Mouse (Mus musculus) gastrocnemius, postnatal 14 days (tissue): Measurements from ENCODE around the gene Rae1. TPM values are rescaled to one million over a fixed set of nuclear protein-coding genes. Genes with fewer than 3 reads are reported as not detected.

Experiments used
- DNase-seq: peaks from one replicate; pipeline ENCODE4 v3.0.0; 2021; ENCODE audit warnings: mixed read lengths
- intact Hi-C: fragments of 180-260 bp; cut with DNase I; formaldehyde crosslinking; loops from one replicate; pipeline ENCODE4 v1.15.1; 2025; ENCODE audit warnings: low total_unique reads
- long read RNA-seq, 2 experiments: library from polyadenylated mRNA; stranded (forward); transcript quantifications; one replicate each; pipeline ENCODE4 v2.0.0; 2021
- total RNA-seq, 2 experiments: library from RNA; stranded (reverse); gene quantifications; 2 replicates each; pipeline ENCODE4 v1.2.3; 2021

Rae1 gene
- 10 to 100 TPM; 20.0 to 23.6 TPM for total RNA-seq
- long read RNA-seq, experiment 1, transcript Rae1-201 (12 exons, 1,742 nt): major isoform, 29 of 31 reads
- long read RNA-seq, experiment 1, partial matches to known transcripts: 2 of 31 reads
- long read RNA-seq, experiment 1, other reads (novel, unspliced or antisense): 0 of 31 reads
- long read RNA-seq, experiment 2, transcript Rae1-201 (12 exons, 1,742 nt): major isoform, 36 of 37 reads
- long read RNA-seq, experiment 2, partial matches to known transcripts: 0 of 37 reads
- long read RNA-seq, experiment 2, other reads (novel, unspliced or antisense): 1 of 37 reads

GRCm38 (mm10) chr2:172999630-173000284, at the start of gene Rae1:
Gene Rae1 (plus strand): TSS chr2:173000117.
- DNase-seq: peak; percentile 98
- intact Hi-C loops: loop anchor here (2.0 kb wide), 1 partner anchor 91 kb away; no protein-coding TSS in a partner anchor

GRCm38 (mm10) chr2:172950119-172950676, 49.7 kb upstream of the Rae1 start:
- DNase-seq: no peak

GRCm38 (mm10) chr2:172950722-172951121, 49.2 kb upstream of the Rae1 start:
- intact Hi-C loops: no loop called here
- no peak for DNase-seq

More at GRCm38 (mm10) chr2:172950119-172950676, 49.7 kb upstream of the Rae1 start:
- intact Hi-C loops: no loop called here

GRCm38 (mm10) chr2:172951976-172952375, 47.9 kb upstream of the Rae1 start:
- intact Hi-C loops: no loop called here
- no peak for DNase-seq

- intact Hi-C loops: no loop called here
- DNase-seq: no peak
Observed at GRCm38 (mm10) chr2:172958579-172958978, 41.3 kb upstream of the Rae1 start.

GRCm38 (mm10) chr2:172959006-172959768, 40.7 kb upstream of the Rae1 start:
- no peak for DNase-seq
- intact Hi-C loops: no loop called here

- DNase-seq: no peak
- intact Hi-C loops: no loop called here
Observed at GRCm38 (mm10) chr2:172960350-172960749, 39.6 kb upstream of the Rae1 start.

- intact Hi-C loops: no loop called here
- no peak for DNase-seq
Observed at GRCm38 (mm10) chr2:172961211-172961610, 38.7 kb upstream of the Rae1 start.

GRCm38 (mm10) chr2:172965249-172965648, 34.7 kb upstream of the Rae1 start:
- DNase-seq: no peak
- intact Hi-C loops: no loop called here

GRCm38 (mm10) chr2:172966480-172966879, 33.4 kb upstream of the Rae1 start:
- intact Hi-C loops: no loop called here
- DNase-seq: no peak

GRCm38 (mm10) chr2:172971865-172972264, 28.1 kb upstream of the Rae1 start:
- DNase-seq: no peak
- intact Hi-C loops: no loop called here

GRCm38 (mm10) chr2:172973806-172974565, 25.9 kb upstream of the Rae1 start:
- intact Hi-C loops: no loop called here
- peak; percentile 34 for DNase-seq

GRCm38 (mm10) chr2:172974701-172975100, 25.2 kb upstream of the Rae1 start:
- peak; percentile 36 for DNase-seq

GRCm38 (mm10) chr2:172975159-172975558, 24.8 kb upstream of the Rae1 start:
- intact Hi-C loops: no loop called here
- no peak for DNase-seq

More at GRCm38 (mm10) chr2:172974701-172975100, 25.2 kb upstream of the Rae1 start:
- intact Hi-C loops: no loop called here

- no peak for DNase-seq
- intact Hi-C loops: no loop called here
Observed at GRCm38 (mm10) chr2:172976661-172977238, 23.2 kb upstream of the Rae1 start.

- intact Hi-C loops: no loop called here
- DNase-seq: no peak
Observed at GRCm38 (mm10) chr2:172977409-172978130, 22.3 kb upstream of the Rae1 start, which contains the start of gene Spo11. Gene Spo11 (plus strand): TSS chr2:172977700.

- intact Hi-C loops: no loop called here
- DNase-seq: no peak
Observed at GRCm38 (mm10) chr2:172978131-172978633, 21.7 kb upstream of the Rae1 start.
